Mouse (Mus musculus) testis, adult 2 months (tissue): ENCODE results near the gene Fgfrl1.

ENCODE experiments used
- CTCF ChIP-seq: fragments of 200-500 bp; IDR thresholded peaks from 2 replicates; pipeline ENCODE4 v1.5.1; 2012; ENCODE audit warnings: low read depth, mild to moderate bottlenecking, inconsistent platforms, low read length, moderate library complexity; ENCODE audit not compliant: control insufficient read depth, insufficient read depth, insufficient replicate concordance
- POLR2A ChIP-seq: fragments of 200-500 bp; IDR thresholded peaks from 2 replicates; pipeline ENCODE4 v1.6.1; 2012; ENCODE audit warnings: low read depth, mild to moderate bottlenecking, inconsistent platforms, low read length, moderate library complexity; ENCODE audit not compliant: control insufficient read depth

GRCm38 (mm10) chr5:108743856-108744255 lies 51.7 kb downstream of the Fgfrl1 start:
- no peak for TF ChIP-seq POLR2A
- TF ChIP-seq CTCF: no peak
